In genomic region chr1:93731880-93732281, GRCm38 (mm10) we compare ENCODE assay signal across 10 mouse cellular contexts. TPM values are rescaled to one million over a fixed set of nuclear protein-coding genes. Genes with fewer than 3 reads are reported as not detected.
DNase-seq lines count a peak whose midpoint lies in the region; ATAC-seq and TF ChIP-seq lines count a peak whose summit lies in the region.
"Had no signal": no experiment of that assay in that cellular context is flagged by ENCODE, and none has a peak within 500 bp of the region (broad histone marks: within the 10 kb centered on the region; RNA-seq: fewer than 3 reads in every experiment).

No protein-coding gene starts in this region.

- no peak for TF ChIP-seq CTCF in lung, postnatal 0 days (IDR thresholded peaks at IDR 0.05)
- TF ChIP-seq CTCF in stomach, postnatal 0 days (IDR thresholded peaks at IDR 0.05; ENCODE audit: low read depth): no peak

- H3K9ac ChIP-seq in lung, postnatal 0 days (replicated peaks; ENCODE audit: low read depth): no peak overlapping the region
- H3K9ac ChIP-seq in stomach, postnatal 0 days (ENCODE audit: low read length): no peak overlapping the region
- H3K9ac ChIP-seq: lung, embryonic 15.5 days; stomach, embryonic 15.5 days had no signal

- peak; percentile 13 for DNase-seq in gastrocnemius, adult 18-20 months (ENCODE audit: low spot score)
- DNase-seq in gastrocnemius, postnatal 4 days (ENCODE audit: low spot score in 2 of 2): no peak
- peak; percentile 35 for DNase-seq in lung, postnatal 0 days (ENCODE audit: low spot score)
- DNase-seq in lung, adult 18-20 months: no peak
- peak; percentile 39 for DNase-seq in kidney, postnatal 14 days
- no peak for DNase-seq in stomach, postnatal 0 days (ENCODE audit: low spot score)
- no peak for DNase-seq in testis, postnatal 10 days (ENCODE audit: low spot score)
- DNase-seq in adrenal gland, adult 8-10 months: no peak

- no peak for ATAC-seq in lung, postnatal 0 days
- peak; percentile 39; the same call in 1 of the 2 replicates for ATAC-seq in stomach, postnatal 0 days (ENCODE audit: low FRiP score, low TSS enrichment)

- no peak for TF ChIP-seq EP300 in lung, postnatal 0 days (IDR thresholded peaks at IDR 0.05)
- TF ChIP-seq EP300 in stomach, postnatal 0 days (optimal IDR thresholded peaks at IDR 0.05): no peak

- no peaks in the 10 kb centered on the region for H3K27me3 ChIP-seq in lung, postnatal 0 days (replicated peaks; ENCODE audit: insufficient read depth, low read length)
- H3K27me3 ChIP-seq in stomach, postnatal 0 days (ENCODE audit: control insufficient read depth, insufficient read depth, low read length): no peaks in the 10 kb centered on the region
- H3K27me3 ChIP-seq: lung, embryonic 15.5 days; stomach, embryonic 15.5 days had no signal

- H3K27ac ChIP-seq in lung, postnatal 0 days (ENCODE audit: low read length): no peak overlapping the region
- H3K27ac ChIP-seq in stomach, postnatal 0 days (replicated peaks): no peak overlapping the region
- H3K27ac ChIP-seq: lung, embryonic 15.5 days; stomach, embryonic 15.5 days had no signal

- 31% methylated on average over 3 of the region's 3 CpGs for WGBS in lung, postnatal 0 days
- WGBS in stomach, postnatal 0 days: 28% methylated on average over 3 of the region's 3 CpGs

- H3K36me3 ChIP-seq in lung, postnatal 0 days (ENCODE audit: insufficient read depth, low read length): no peaks in the 10 kb centered on the region; the same call in 1 of the 2 replicates
- no peaks in the 10 kb centered on the region for H3K36me3 ChIP-seq in stomach, postnatal 0 days (ENCODE audit: control insufficient read depth, insufficient read depth, low read length)
- H3K36me3 ChIP-seq: lung, embryonic 15.5 days; stomach, embryonic 15.5 days had no signal

- peaks cover 2% of the 10 kb centered on the region; the same call in 1 of the 2 replicates for H3K4me1 ChIP-seq in lung, postnatal 0 days (ENCODE audit: insufficient read depth, low read depth, low read length)
- H3K4me1 ChIP-seq in stomach, postnatal 0 days (replicated peaks; ENCODE audit: control insufficient read depth, insufficient read depth): no peaks in the 10 kb centered on the region
- H3K4me1 ChIP-seq: lung, embryonic 15.5 days had no signal

- no peaks in the 10 kb centered on the region for H3K9me3 ChIP-seq in lung, postnatal 0 days (ENCODE audit: low read length)
- H3K9me3 ChIP-seq in stomach, postnatal 0 days (ENCODE audit: control insufficient read depth, low read length): no peaks in the 10 kb centered on the region
- H3K9me3 ChIP-seq: lung, embryonic 15.5 days; stomach, embryonic 15.5 days had no signal

- no peak overlapping the region for H3K4me2 ChIP-seq in lung, postnatal 0 days (replicated peaks; ENCODE audit: low read depth, low read length)
- H3K4me2 ChIP-seq in stomach, postnatal 0 days (replicated peaks; ENCODE audit: low read depth): 0 out of 2 replicates have a peak overlapping the region, but pooled peaks have one; percentile 12
- H3K4me2 ChIP-seq: lung, embryonic 15.5 days; stomach, embryonic 15.5 days had no signal

- H3K4me3 ChIP-seq in lung, postnatal 0 days (ENCODE audit: low read depth, low read length): no peak overlapping the region
- H3K4me3 ChIP-seq in stomach, postnatal 0 days (ENCODE audit: low read depth, low read length): no peak overlapping the region
- H3K4me3 ChIP-seq: lung, embryonic 15.5 days; stomach, embryonic 15.5 days had no signal

RNA-seq across cellular contexts. Expression of gene Atg4b, which starts 19.4 kb away (rescaled TPM):
- total RNA-seq in gastrocnemius, adult 18-20 months (2021): 10 to 100 TPM; 26.4 to 26.5 TPM
- 10 to 100 TPM; 41.7 to 46.7 TPM for total RNA-seq in gastrocnemius, postnatal 4 days (2021)
- polyA plus RNA-seq in lung, postnatal 0 days (2015; fragmentation: Nextera tagmentation; extraction: Ambion mirVana): 54.2 and 66.1 TPM in 2 replicates
- polyA plus RNA-seq in stomach, postnatal 0 days (2015; fragmentation: Nextera tagmentation; extraction: Ambion mirVana): 61.7 and 63.0 TPM in 2 replicates
- total RNA-seq in adrenal gland, adult 8-10 months (2022): 100 to 1,000 TPM in 2 of 4 experiments, 10 to 100 TPM in 2; 80.6 to 135 (median 109) TPM

RNA-seq across cellular contexts. Expression of gene Thap4, which starts 22.8 kb away (rescaled TPM):
- 10 to 100 TPM; 77.0 to 87.1 TPM for total RNA-seq in gastrocnemius, adult 18-20 months (2021)
- 10 to 100 TPM; 44.2 to 45.4 TPM for total RNA-seq in gastrocnemius, postnatal 4 days (2021)
- 34.4 and 37.6 TPM in 2 replicates for polyA plus RNA-seq in lung, postnatal 0 days (2015; fragmentation: Nextera tagmentation; extraction: Ambion mirVana)
- 47.8 and 52.3 TPM in 2 replicates for polyA plus RNA-seq in stomach, postnatal 0 days (2015; fragmentation: Nextera tagmentation; extraction: Ambion mirVana)
- 10 to 100 TPM; 45.0 to 54.2 (median 51.8) TPM for total RNA-seq in adrenal gland, adult 8-10 months (2022)

RNA-seq across cellular contexts. Expression of gene Bok, which starts 46.4 kb away (rescaled TPM):
- total RNA-seq in gastrocnemius, adult 18-20 months (2021): 1 to 10 TPM in 1 of 2 experiments, under 1 TPM in 1; 0.95 to 1.2 TPM
- 10 to 100 TPM in 1 of 2 experiments, 1 to 10 TPM in 1; 9.4 to 11.4 TPM for total RNA-seq in gastrocnemius, postnatal 4 days (2021)
- polyA plus RNA-seq in lung, postnatal 0 days (2015; fragmentation: Nextera tagmentation; extraction: Ambion mirVana): 30.9 and 31.2 TPM in 2 replicates
- 66.9 and 69.9 TPM in 2 replicates for polyA plus RNA-seq in stomach, postnatal 0 days (2015; fragmentation: Nextera tagmentation; extraction: Ambion mirVana)
- 10 to 100 TPM in 3 of 4 experiments, 1 to 10 TPM in 1; 9.1 to 13.5 (median 11.1) TPM for total RNA-seq in adrenal gland, adult 8-10 months (2022)

Comparison
In these comparisons a context has a peak if more than half of its experiments do, and no peak if none do; other contexts are left out.
1. DNase-seq: peak in gastrocnemius, adult 18-20 months (single experiment), lung, postnatal 0 days (single experiment) and kidney, postnatal 14 days (single experiment); none in gastrocnemius, postnatal 4 days (0 of 2), lung, adult 18-20 months (0 of 2), stomach, postnatal 0 days (single experiment), testis, postnatal 10 days (single experiment) and adrenal gland, adult 8-10 months (single experiment).
2. RNA of gene Bok, which starts 46.4 kb away (total RNA-seq): 9.4 to 11.4 TPM in gastrocnemius, postnatal 4 days and 9.1 to 13.5 TPM in adrenal gland, adult 8-10 months; 0.95 to 1.2 TPM in gastrocnemius, adult 18-20 months; every median in the first group is over 4 times any median in the second.